Mouse (Mus musculus) urinary bladder, adult 18-20 months (tissue): ENCODE data around the gene Map10.

Experiments
- DNase-seq, 2 experiments: peaks; one replicate each; pipeline ENCODE4 v3.0.0; 2022; ENCODE audit warnings: low spot score in 2 of 2, mixed read lengths in 2 of 2

Gene Map10

GRCm38 (mm10) chr8:125716211-125716610 lies 46.6 kb downstream of the Map10 start:
- no peak for DNase-seq

- DNase-seq, result no peak
These were observed 47.0 kb downstream of the Map10 start for GRCm38 (mm10) chr8:125716613-125717012.

GRCm38 (mm10) chr8:125718914-125719313 lies 49.3 kb downstream of the Map10 start:
- no peak for DNase-seq

- DNase-seq, result no peak
These were observed 53.1 kb downstream of the Map10 start for GRCm38 (mm10) chr8:125722675-125723074.
